Mouse (Mus musculus): ENCODE results near the gene Mpi.

DNA sequence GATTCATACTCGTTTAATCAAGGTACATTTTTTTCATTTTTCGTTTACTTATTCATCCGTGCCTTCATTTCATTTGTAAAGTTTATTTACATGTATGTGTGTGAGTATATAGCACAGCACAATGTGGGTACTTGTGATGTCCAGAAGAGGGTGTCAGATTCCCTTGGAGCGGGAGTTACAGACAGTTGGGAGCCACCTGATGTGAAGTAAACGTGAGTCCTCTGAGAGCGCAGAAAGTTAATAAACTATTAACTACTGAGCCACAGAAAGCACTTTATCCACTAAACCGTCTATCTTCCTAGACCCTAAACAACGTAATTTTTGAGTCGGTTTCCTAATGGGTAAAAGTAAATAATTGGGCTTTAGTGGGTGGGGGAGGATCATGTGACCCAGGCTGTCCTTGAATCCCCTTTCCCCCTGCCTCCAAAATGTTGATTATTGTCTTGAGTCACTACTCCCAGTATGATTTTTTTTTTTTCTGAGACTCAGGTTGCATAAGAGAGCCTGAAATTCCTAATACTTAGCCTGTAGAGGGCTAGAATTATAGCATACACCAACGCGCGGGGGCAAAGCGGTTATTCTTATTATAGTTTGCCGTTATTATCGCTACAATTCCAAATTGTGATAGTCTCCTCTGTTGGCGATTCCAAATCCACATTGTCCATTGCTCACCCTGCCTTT is 32.0 kb downstream of the Mpi start:
- TF ChIP-seq CTCF (IDR thresholded peaks at IDR 0.05; ENCODE audit: low read depth, low read length) = no peak
- TF ChIP-seq POLR2A (IDR thresholded peaks at IDR 0.05; ENCODE audit: borderline replicate concordance, low read depth, low read length) = no peak
